Mouse (Mus musculus): ENCODE results near the gene Retreg1. TPM values are rescaled to one million over a fixed set of nuclear protein-coding genes. Genes with fewer than 3 reads are reported as not detected.

Retreg1 gene
- polyA plus RNA-seq, 1 experiment from 2014 or later, result 8.0 TPM

- 82% methylated on average over 21 of the region's 21 CpGs for WGBS
- DNase-seq (ENCODE audit: low spot score) (peak; percentile 86), ATAC-seq (replicated peaks; ENCODE audit: low FRiP score, low TSS enrichment, low read depth) (peak; percentile 38; the same call in 1 of the 2 replicates)
- Histone ChIP-seq H3K4me2 (ENCODE audit: low read length) (no peak overlapping the region), H3K27ac (ENCODE audit: low read depth) (no peak overlapping the region), H3K4me1 (replicated peaks; ENCODE audit: control insufficient read depth, insufficient read depth, low read length) (no peaks in the 10 kb centered on the region), H3K36me3 (ENCODE audit: control insufficient read depth, insufficient read depth, low read length) (peaks cover 94% of the 10 kb centered on the region), H3K27me3 (replicated peaks; ENCODE audit: control insufficient read depth, insufficient read depth, low read length) (no peaks in the 10 kb centered on the region), H3K4me3 (ENCODE audit: low read depth, low read length) (no peak overlapping the region), H3K9me3 (ENCODE audit: control insufficient read depth, low read length) (no peaks in the 10 kb centered on the region), H3K9ac (ENCODE audit: low read length) (no peak overlapping the region)
Observed at GRCm38 (mm10) chr15:25805336-25806110, 37.5 kb upstream of the Retreg1 start.

DNA sequence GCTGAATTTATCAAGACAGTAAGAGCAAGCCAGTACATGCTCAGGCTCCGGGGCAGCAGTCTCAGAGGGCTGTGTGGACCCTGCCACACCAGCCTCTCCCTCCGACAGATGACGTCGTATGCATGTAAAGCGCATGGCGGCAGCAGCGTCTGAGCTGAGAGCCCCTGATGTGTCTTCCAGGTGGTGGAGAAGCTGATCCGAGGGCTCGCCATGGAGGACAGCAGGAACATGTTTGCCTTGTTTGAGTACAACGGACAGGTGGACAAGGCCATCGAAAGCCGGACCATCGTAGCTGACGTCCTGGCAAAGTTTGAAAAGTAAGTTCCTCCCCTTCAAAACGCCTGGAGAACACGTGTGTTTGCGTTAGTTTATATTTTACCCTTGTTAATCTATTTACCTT, 36.6 kb upstream of the Retreg1 start:
- Histone ChIP-seq H3K9me3 (ENCODE audit: control insufficient read depth, low read length) (no peaks in the 10 kb centered on the region), H3K4me3 (ENCODE audit: low read depth, low read length) (no peak overlapping the region), H3K27ac (ENCODE audit: low read depth) (no peak overlapping the region), H3K4me1 (replicated peaks; ENCODE audit: control insufficient read depth, insufficient read depth, low read length) (no peaks in the 10 kb centered on the region), H3K27me3 (replicated peaks; ENCODE audit: control insufficient read depth, insufficient read depth, low read length) (no peaks in the 10 kb centered on the region), H3K36me3 (ENCODE audit: control insufficient read depth, insufficient read depth, low read length) (peaks cover 94% of the 10 kb centered on the region), H3K9ac (ENCODE audit: low read length) (no peak overlapping the region), H3K4me2 (ENCODE audit: low read length) (no peak overlapping the region)
- WGBS, result 91% methylated on average over 17 of the region's 17 CpGs
- no peak for ATAC-seq (replicated peaks; ENCODE audit: low FRiP score, low TSS enrichment, low read depth)
- DNase-seq (ENCODE audit: low spot score), result no peak

DNA sequence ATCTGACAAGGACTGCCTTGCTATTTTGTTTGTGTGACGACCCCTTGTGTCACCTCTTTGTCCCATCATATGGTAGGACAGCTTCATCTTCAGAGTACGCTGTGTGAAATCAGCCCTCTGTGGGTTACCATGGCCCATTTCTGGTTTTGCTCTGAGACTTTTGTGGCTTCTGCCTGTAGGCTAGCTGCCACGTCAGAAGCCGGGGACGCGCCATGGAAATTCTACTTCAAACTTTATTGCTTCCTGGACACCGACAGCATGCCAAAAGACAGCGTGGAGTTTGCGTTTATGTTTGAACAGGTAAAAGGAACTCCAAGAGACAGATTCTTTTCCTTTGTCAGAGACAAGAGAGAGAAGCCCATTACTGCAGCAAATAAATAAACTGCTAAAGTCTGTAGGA, 36.1 kb upstream of the Retreg1 start:
- Histone ChIP-seq H3K4me1 (replicated peaks; ENCODE audit: control insufficient read depth, insufficient read depth, low read length) (no peaks in the 10 kb centered on the region), H3K36me3 (ENCODE audit: control insufficient read depth, insufficient read depth, low read length) (peaks cover 94% of the 10 kb centered on the region), H3K27me3 (replicated peaks; ENCODE audit: control insufficient read depth, insufficient read depth, low read length) (no peaks in the 10 kb centered on the region), H3K4me3 (ENCODE audit: low read depth, low read length) (no peak overlapping the region), H3K4me2 (ENCODE audit: low read length) (no peak overlapping the region), H3K9ac (ENCODE audit: low read length) (no peak overlapping the region), H3K27ac (ENCODE audit: low read depth) (no peak overlapping the region), H3K9me3 (ENCODE audit: control insufficient read depth, low read length) (no peaks in the 10 kb centered on the region)
- ATAC-seq (replicated peaks; ENCODE audit: low FRiP score, low TSS enrichment, low read depth) (no peak), DNase-seq (ENCODE audit: low spot score) (no peak)
- WGBS, result 91% methylated on average over 9 of the region's 9 CpGs

DNA sequence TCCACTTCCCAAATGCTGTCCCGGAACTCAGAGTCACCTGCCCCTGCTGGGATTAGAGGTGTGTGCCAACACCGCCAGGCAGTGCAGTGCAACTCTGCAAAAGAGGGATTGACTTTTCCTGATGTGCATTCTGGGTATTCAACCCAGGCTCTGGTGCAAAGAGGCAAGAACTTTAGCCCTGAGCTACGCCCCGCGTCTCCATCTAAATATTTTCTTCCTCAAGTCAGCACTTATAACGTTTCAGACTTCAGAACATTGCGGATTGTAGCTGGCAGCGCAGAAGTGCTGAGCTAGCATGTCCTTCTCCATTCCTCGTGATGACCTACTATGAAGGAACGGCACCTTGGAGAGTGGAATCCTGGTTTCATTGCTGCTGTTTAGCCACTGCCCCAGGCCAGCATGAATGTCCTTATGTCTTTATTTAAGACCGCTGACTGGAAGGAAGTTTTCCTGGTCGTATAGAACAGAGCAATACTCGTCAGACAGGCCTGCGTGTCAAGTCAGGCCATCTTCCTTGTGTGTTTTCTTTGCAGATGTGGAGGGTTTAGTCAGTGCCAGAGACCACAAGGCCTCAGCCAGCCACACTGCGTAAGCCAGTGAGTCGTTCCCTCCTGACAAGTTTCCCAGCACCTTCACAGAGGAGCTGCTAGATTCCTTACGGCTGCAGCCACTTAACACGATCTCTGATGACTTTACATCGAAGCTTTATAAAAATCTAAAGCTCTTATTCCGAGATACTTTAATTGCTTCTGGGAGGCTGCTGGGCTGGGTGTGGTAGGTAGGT, 34.1 kb upstream of the Retreg1 start:
- Histone ChIP-seq H3K9me3 (ENCODE audit: control insufficient read depth, low read length) (no peaks in the 10 kb centered on the region), H3K4me2 (ENCODE audit: low read length) (no peak overlapping the region), H3K4me3 (ENCODE audit: low read depth, low read length) (no peak overlapping the region), H3K9ac (ENCODE audit: low read length) (no peak overlapping the region), H3K4me1 (replicated peaks; ENCODE audit: control insufficient read depth, insufficient read depth, low read length) (no peaks in the 10 kb centered on the region), H3K27me3 (replicated peaks; ENCODE audit: control insufficient read depth, insufficient read depth, low read length) (no peaks in the 10 kb centered on the region), H3K36me3 (ENCODE audit: control insufficient read depth, insufficient read depth, low read length) (peaks cover 93% of the 10 kb centered on the region), H3K27ac (ENCODE audit: low read depth) (no peak overlapping the region)
- WGBS, result 87% methylated on average over 20 of the region's 20 CpGs
- DNase-seq (ENCODE audit: low spot score) (no peak), ATAC-seq (replicated peaks; ENCODE audit: low FRiP score, low TSS enrichment, low read depth) (no peak)

DNA sequence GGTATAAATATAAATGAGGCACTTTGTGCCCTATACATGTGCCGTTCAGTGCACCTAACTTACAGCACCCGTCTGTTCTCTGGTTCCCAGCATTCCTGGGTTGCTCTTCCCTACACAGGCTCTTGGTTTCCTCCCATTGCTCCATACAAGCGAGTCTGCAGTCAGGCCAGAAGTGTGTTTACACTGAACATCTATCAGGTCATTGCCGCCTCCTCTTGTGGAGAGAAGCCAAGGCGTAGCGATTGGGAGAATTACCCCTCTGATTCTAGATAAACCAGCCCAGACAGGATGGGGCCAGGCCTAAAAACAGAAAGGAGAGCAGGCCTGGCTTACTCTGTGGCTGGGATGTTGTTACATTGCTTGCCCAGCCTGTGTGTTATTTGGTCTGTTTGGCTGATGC, 33.3 kb upstream of the Retreg1 start:
- no peaks in the 10 kb centered on the region for H3K27me3 ChIP-seq (replicated peaks; ENCODE audit: control insufficient read depth, insufficient read depth, low read length)
- no peak overlapping the region for H3K4me2 ChIP-seq (ENCODE audit: low read length)
- no peak overlapping the region for H3K9ac ChIP-seq (ENCODE audit: low read length)
- no peaks in the 10 kb centered on the region for H3K4me1 ChIP-seq (replicated peaks; ENCODE audit: control insufficient read depth, insufficient read depth, low read length)
- no peak overlapping the region for H3K4me3 ChIP-seq (ENCODE audit: low read depth, low read length)
- peaks cover 91% of the 10 kb centered on the region for H3K36me3 ChIP-seq (ENCODE audit: control insufficient read depth, insufficient read depth, low read length)
- no peaks in the 10 kb centered on the region for H3K9me3 ChIP-seq (ENCODE audit: control insufficient read depth, low read length)
- ATAC-seq (replicated peaks; ENCODE audit: low FRiP score, low TSS enrichment, low read depth) (no peak), DNase-seq (ENCODE audit: low spot score) (no peak)
- no peak overlapping the region for H3K27ac ChIP-seq (ENCODE audit: low read depth)
- 72% methylated on average over 6 of the region's 6 CpGs for WGBS

GRCm38 (mm10) chr15:25811834-25812250, 31.1 kb upstream of the Retreg1 start:
- DNase-seq (ENCODE audit: low spot score) (no peak), ATAC-seq (replicated peaks; ENCODE audit: low FRiP score, low TSS enrichment, low read depth) (no peak)
- H3K4me2 ChIP-seq (ENCODE audit: low read length), result no peak overlapping the region
- 0 out of 2 replicates have a peak, but pooled peaks cover 9% of the 10 kb centered on the region for H3K9me3 ChIP-seq (ENCODE audit: control insufficient read depth, low read length)
- peaks cover 78% of the 10 kb centered on the region for H3K36me3 ChIP-seq (ENCODE audit: control insufficient read depth, insufficient read depth, low read length)
- H3K4me3 ChIP-seq (ENCODE audit: low read depth, low read length), result no peak overlapping the region
- 86% methylated on average over 11 of the region's 11 CpGs for WGBS
- H3K9ac ChIP-seq (ENCODE audit: low read length), result no peak overlapping the region
- H3K27me3 ChIP-seq (replicated peaks; ENCODE audit: control insufficient read depth, insufficient read depth, low read length), result no peaks in the 10 kb centered on the region
- no peaks in the 10 kb centered on the region for H3K4me1 ChIP-seq (replicated peaks; ENCODE audit: control insufficient read depth, insufficient read depth, low read length)
- no peak overlapping the region for H3K27ac ChIP-seq (ENCODE audit: low read depth)

DNA sequence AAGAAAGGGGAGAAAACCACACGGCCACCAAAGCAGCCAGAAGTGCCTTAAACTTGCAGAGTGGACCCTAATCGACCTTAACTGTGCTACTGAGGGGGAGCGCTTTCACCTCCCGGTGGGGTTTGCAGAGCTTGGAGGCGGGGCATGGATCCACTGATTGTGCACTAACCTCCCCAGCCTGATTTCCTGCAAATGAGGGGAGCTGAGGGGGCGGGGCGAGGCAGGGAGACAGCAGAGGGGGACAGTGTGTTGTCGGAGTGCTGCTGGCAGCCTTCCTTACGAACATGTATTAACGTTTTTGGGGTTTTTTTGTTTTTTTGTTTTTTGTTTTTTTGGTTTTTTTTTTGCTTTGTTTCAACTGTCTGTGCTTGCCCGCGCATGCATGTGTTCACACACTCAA, 30.5 kb upstream of the Retreg1 start:
- Histone ChIP-seq H3K36me3 (ENCODE audit: control insufficient read depth, insufficient read depth, low read length) (peaks cover 71% of the 10 kb centered on the region), H3K9ac (ENCODE audit: low read length) (no peak overlapping the region), H3K4me3 (ENCODE audit: low read depth, low read length) (no peak overlapping the region), H3K4me1 (replicated peaks; ENCODE audit: control insufficient read depth, insufficient read depth, low read length) (no peaks in the 10 kb centered on the region), H3K4me2 (ENCODE audit: low read length) (no peak overlapping the region), H3K27ac (ENCODE audit: low read depth) (no peak overlapping the region), H3K27me3 (replicated peaks; ENCODE audit: control insufficient read depth, insufficient read depth, low read length) (no peaks in the 10 kb centered on the region), H3K9me3 (ENCODE audit: control insufficient read depth, low read length) (0 out of 2 replicates have a peak, but pooled peaks cover 9% of the 10 kb centered on the region)
- ATAC-seq (replicated peaks; ENCODE audit: low FRiP score, low TSS enrichment, low read depth) (no peak), DNase-seq (ENCODE audit: low spot score) (no peak)
- WGBS, result 82% methylated on average over 12 of the region's 12 CpGs

DNA sequence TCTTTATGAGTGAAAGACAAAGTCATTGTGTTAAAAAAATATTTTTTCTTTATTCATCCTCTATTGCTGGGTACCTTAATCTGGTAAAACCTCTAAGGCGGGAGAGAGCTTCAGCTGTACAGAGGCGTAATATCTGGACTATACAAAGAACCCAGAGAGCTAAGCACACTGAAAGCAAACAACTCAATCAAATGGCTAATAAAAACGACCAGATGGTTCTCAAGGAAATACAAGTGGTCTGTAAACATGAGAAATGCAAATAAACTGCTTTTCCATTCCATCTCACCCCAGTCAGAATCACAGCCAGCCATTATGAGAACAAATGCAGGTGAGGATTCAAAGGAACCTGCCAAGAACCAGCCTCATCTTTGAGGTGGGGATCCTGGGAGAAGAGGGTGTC, 28.4 kb upstream of the Retreg1 start:
- H3K4me1 ChIP-seq (replicated peaks; ENCODE audit: control insufficient read depth, insufficient read depth, low read length), result no peaks in the 10 kb centered on the region
- no peak overlapping the region for H3K27ac ChIP-seq (ENCODE audit: low read depth)
- H3K27me3 ChIP-seq (replicated peaks; ENCODE audit: control insufficient read depth, insufficient read depth, low read length), result no peaks in the 10 kb centered on the region
- no peak overlapping the region for H3K4me3 ChIP-seq (ENCODE audit: low read depth, low read length)
- H3K9ac ChIP-seq (ENCODE audit: low read length), result no peak overlapping the region
- no peak for ATAC-seq (replicated peaks; ENCODE audit: low FRiP score, low TSS enrichment, low read depth)
- peaks cover 51% of the 10 kb centered on the region for H3K36me3 ChIP-seq (ENCODE audit: control insufficient read depth, insufficient read depth, low read length)
- H3K9me3 ChIP-seq (ENCODE audit: control insufficient read depth, low read length), result 0 out of 2 replicates have a peak, but pooled peaks cover 9% of the 10 kb centered on the region
- no peak for DNase-seq (ENCODE audit: low spot score)
- WGBS, result 78% methylated on average over 3 of the region's 3 CpGs
- H3K4me2 ChIP-seq (ENCODE audit: low read length), result no peak overlapping the region
